Mouse (Mus musculus) ES-E14 (cell line): ENCODE measurements around the gene Cdipt.

Experiments
- CHD2 ChIP-seq: IDR thresholded peaks from 2 replicates; pipeline ENCODE4 v1.6.1; 2014; ENCODE audit warnings: mild to moderate bottlenecking, low read depth, low read length, inconsistent platforms
- MAFK ChIP-seq: IDR thresholded peaks from 2 replicates; pipeline ENCODE4 v1.6.1; 2014; ENCODE audit warnings: mild to moderate bottlenecking, low read depth, low read length, inconsistent platforms; ENCODE audit not compliant: insufficient read depth
- ZNF384 ChIP-seq: IDR thresholded peaks from 2 replicates; pipeline ENCODE4 v1.6.1; 2012; ENCODE audit warnings: low read depth, low read length, inconsistent platforms

GRCm38 (mm10) chr7:126941801-126942200 is 33.9 kb upstream of the Cdipt start:
- TF ChIP-seq MAFK (no peak), CHD2 (no peak), ZNF384 (no peak)
